ENCODE assay signal across 8 mouse cellular contexts in genomic region chr2:61812536-61812935, GRCm38 (mm10). TPM values are rescaled to one million over a fixed set of nuclear protein-coding genes. Genes with fewer than 3 reads are reported as not detected.
DNase-seq lines count a peak whose midpoint lies in the region; ATAC-seq lines count a peak whose summit lies in the region.

No protein-coding gene starts in this region.

- 9% methylated on average over 12 of the region's 12 CpGs for WGBS in lung, embryonic 16.5 days
- 11% methylated on average over 12 of the region's 12 CpGs for WGBS in forebrain, embryonic 15.5 days
- WGBS in limb, embryonic 13.5 days, result 4% methylated on average over 12 of the region's 12 CpGs

- no peaks in the 10 kb centered on the region for H3K9me3 ChIP-seq in lung, embryonic 16.5 days (ENCODE audit: control insufficient read depth, low read length)
- H3K9me3 ChIP-seq in forebrain, embryonic 15.5 days, result no peaks in the 10 kb centered on the region
- H3K9me3 ChIP-seq in limb, embryonic 13.5 days, result no peaks in the 10 kb centered on the region

- H3K9ac ChIP-seq in lung, embryonic 16.5 days (ENCODE audit: low read length), result peak overlapping the region; percentile 71
- peak overlapping the region; percentile 63 for H3K9ac ChIP-seq in forebrain, embryonic 15.5 days (replicated peaks)
- peak overlapping the region; percentile 75 for H3K9ac ChIP-seq in limb, embryonic 13.5 days

- no peak for DNase-seq in lung, adult 18-20 months
- DNase-seq in retina, postnatal 1 day, result peak; percentile 27
- no peak for DNase-seq in cerebellum, adult 11 months
- no peak for DNase-seq in ovary, adult 18-20 months (ENCODE audit: low spot score)
- no peak for DNase-seq in natural killer cell, adult 2 months (ENCODE audit: low spot score in 2 of 2)

- no peak for ATAC-seq in lung, embryonic 16.5 days (ENCODE audit: low read depth)
- no peak for ATAC-seq in forebrain, embryonic 15.5 days (replicated peaks)
- no peak for ATAC-seq in limb, embryonic 13.5 days (ENCODE audit: low FRiP score, low read depth)

- no peak overlapping the region for H3K27ac ChIP-seq in lung, embryonic 16.5 days (ENCODE audit: low read length)
- peak overlapping the region; percentile 80 for H3K27ac ChIP-seq in forebrain, embryonic 15.5 days (replicated peaks)
- no peak overlapping the region for H3K27ac ChIP-seq in limb, embryonic 13.5 days

- peaks cover 21% of the 10 kb centered on the region for H3K4me1 ChIP-seq in lung, embryonic 16.5 days (replicated peaks; ENCODE audit: control insufficient read depth, insufficient read depth, low read length)
- peaks cover 30% of the 10 kb centered on the region for H3K4me1 ChIP-seq in forebrain, embryonic 15.5 days
- H3K4me1 ChIP-seq in limb, embryonic 13.5 days, result peaks cover 11% of the 10 kb centered on the region

- peak overlapping the region; percentile 57 for H3K4me3 ChIP-seq in lung, embryonic 16.5 days (ENCODE audit: low read length)
- H3K4me3 ChIP-seq in forebrain, embryonic 15.5 days, result peak overlapping the region; percentile 50
- peak overlapping the region; percentile 56 for H3K4me3 ChIP-seq in limb, embryonic 13.5 days

- H3K4me2 ChIP-seq in lung, embryonic 16.5 days (ENCODE audit: low read depth, low read length), result peak overlapping the region; percentile 95
- peak overlapping the region; percentile 89 for H3K4me2 ChIP-seq in forebrain, embryonic 15.5 days (replicated peaks)
- H3K4me2 ChIP-seq in limb, embryonic 13.5 days (replicated peaks), result peak overlapping the region; percentile 86

- no peaks in the 10 kb centered on the region for H3K36me3 ChIP-seq in lung, embryonic 16.5 days (ENCODE audit: control insufficient read depth, insufficient read depth, low read length)
- no peaks in the 10 kb centered on the region for H3K36me3 ChIP-seq in forebrain, embryonic 15.5 days
- H3K36me3 ChIP-seq in limb, embryonic 13.5 days, result no peaks in the 10 kb centered on the region

- H3K27me3 ChIP-seq in lung, embryonic 16.5 days (ENCODE audit: control insufficient read depth, insufficient read depth, low read depth, low read length), result peaks cover 69% of the 10 kb centered on the region
- H3K27me3 ChIP-seq in forebrain, embryonic 15.5 days, result peaks cover 26% of the 10 kb centered on the region
- H3K27me3 ChIP-seq in limb, embryonic 13.5 days, result peaks cover 64% of the 10 kb centered on the region

RNA-seq across cellular contexts. Expression of gene Tbr1, which starts 9.8 kb away (rescaled TPM):
- 0.04 TPM in 1 of 2 replicates, not detected in the other for polyA plus RNA-seq in lung, embryonic 16.5 days (2015; fragmentation: Nextera tagmentation; extraction: Ambion mirVana)
- polyA plus RNA-seq in forebrain, embryonic 15.5 days (2015; fragmentation: Nextera tagmentation; extraction: Ambion mirVana), result 60.8 and 61.6 TPM in 2 replicates
- polyA plus RNA-seq in limb, embryonic 13.5 days (2015; fragmentation: Nextera tagmentation; extraction: Ambion mirVana), result 0.18 and 0.28 TPM in 2 replicates

Comparison
In these comparisons a context has a peak if more than half of its experiments do, and no peak if none do; other contexts are left out.
1. RNA of gene Tbr1, which starts 9.8 kb away (polyA plus RNA-seq): 60.8 to 61.6 TPM in forebrain, embryonic 15.5 days; 0.18 to 0.28 TPM in limb, embryonic 13.5 days and 0.04 TPM in lung, embryonic 16.5 days; every median in the first group is over 10 times any median in the second.
2. Peak in every context shown above with its lines, with median percentiles within 50 percentile points of each other: H3K4me2 ChIP-seq, H3K4me3 ChIP-seq and H3K9ac ChIP-seq.